Mouse (Mus musculus) v-Abl transformed pro-B cells (cell line): ENCODE results near the gene B3galt5.

ENCODE experiments used
- in situ Hi-C, 2 experiments: fragments of 400-800 bp; cut with MboI; formaldehyde crosslinking; loops; one replicate each; pipeline ENCODE4 v1.15.1; 2025; ENCODE audit not compliant: unreplicated experiment in 2 of 2

The B3galt5 gene

GRCm38 (mm10) chr16:96235366-96235970 is at the start of gene B3galt5:
Gene B3galt5, plus strand, starts transcription at chr16:96235801.
- in situ Hi-C loops: loop anchor here (10.0 to 25.0 kb wide), 3 partner anchors 227 to 1059 kb away; partner anchors contain the start of gene Pcp4 (in 2 of the 2)

GRCm38 (mm10) chr16:96187619-96188018 is 48.0 kb upstream of the B3galt5 start:
- in situ Hi-C loops: no loop called here

GRCm38 (mm10) chr16:96191531-96192506 is 43.8 kb upstream of the B3galt5 start, which contains the start of gene Lca5l:
Gene Lca5l, minus strand, starts transcription at chr16:96192271.
- in situ Hi-C loops: no loop called here

- in situ Hi-C loops: no loop called here
Measured at GRCm38 (mm10) chr16:96199913-96200701, 35.5 kb upstream of the B3galt5 start, which contains the start of gene Sh3bgr. Gene Sh3bgr, plus strand, starts transcription at chr16:96200450.

GRCm38 (mm10) chr16:96200702-96201028 is 34.9 kb upstream of the B3galt5 start:
- in situ Hi-C loops: no loop called here

- in situ Hi-C loops: no loop called here
Measured at GRCm38 (mm10) chr16:96201485-96202232, 33.9 kb upstream of the B3galt5 start.

- in situ Hi-C loops: no loop called here
Measured at GRCm38 (mm10) chr16:96209789-96210188, 25.8 kb upstream of the B3galt5 start.

GRCm38 (mm10) chr16:96210856-96211255 is 24.7 kb upstream of the B3galt5 start:
- in situ Hi-C loops: no loop called here

- in situ Hi-C loops: no loop called here
Measured at GRCm38 (mm10) chr16:96213027-96213426, 22.6 kb upstream of the B3galt5 start.

- in situ Hi-C loops: loop anchor here (10.0 kb wide), 1 partner anchor 453 kb away; no protein-coding TSS in a partner anchor
Measured at GRCm38 (mm10) chr16:96221491-96221890, 14.1 kb upstream of the B3galt5 start.

GRCm38 (mm10) chr16:96221959-96222358 is 13.6 kb upstream of the B3galt5 start:
- in situ Hi-C loops: loop anchor here (10.0 kb wide), 1 partner anchor 453 kb away; no protein-coding TSS in a partner anchor

- in situ Hi-C loops: loop anchor here (10.0 kb wide), 1 partner anchor 452 kb away; no protein-coding TSS in a partner anchor
Measured at GRCm38 (mm10) chr16:96222452-96222851, 13.1 kb upstream of the B3galt5 start.

- in situ Hi-C loops: loop anchor here (5.0 to 25.0 kb wide), 4 partner anchors 114 to 1059 kb away; partner anchors contain the start of gene Pcp4 (in 2 of the 2)
Measured at GRCm38 (mm10) chr16:96228438-96228837, 7.2 kb upstream of the B3galt5 start.

GRCm38 (mm10) chr16:96229044-96229555 is 6.5 kb upstream of the B3galt5 start:
- in situ Hi-C loops: loop anchor here (5.0 to 25.0 kb wide), 4 partner anchors 113 to 1058 kb away; partner anchors contain the start of gene Pcp4 (in 2 of the 2)

GRCm38 (mm10) chr16:96230411-96230810 is 5.2 kb upstream of the B3galt5 start:
- in situ Hi-C loops: loop anchor here (5.0 to 25.0 kb wide), 4 partner anchors 107 to 1064 kb away; partner anchors contain the start of gene Pcp4 (in 2 of the 2)

- in situ Hi-C loops: loop anchor here (5.0 to 25.0 kb wide), 4 partner anchors 106 to 1064 kb away; partner anchors contain the start of gene Pcp4 (in 2 of the 2)
Measured at GRCm38 (mm10) chr16:96231251-96231650, 4.3 kb upstream of the B3galt5 start.

- in situ Hi-C loops: loop anchor here (5.0 to 25.0 kb wide), 4 partner anchors 105 to 1063 kb away; partner anchors contain the start of gene Pcp4 (in 2 of the 2)
Measured at GRCm38 (mm10) chr16:96231974-96232373, 3.6 kb upstream of the B3galt5 start.

GRCm38 (mm10) chr16:96233996-96234395 is 1.6 kb upstream of the B3galt5 start:
- in situ Hi-C loops: loop anchor here (5.0 to 25.0 kb wide), 4 partner anchors 103 to 1061 kb away; partner anchors contain the start of gene Pcp4 (in 2 of the 2)

- in situ Hi-C loops: loop anchor here (25.0 kb wide), 2 partner anchors 218 to 1043 kb away; partner anchors contain the start of gene Pcp4 (in 2 of the 2)
Measured at GRCm38 (mm10) chr16:96244496-96244895, 8.9 kb downstream of the B3galt5 start.
